Mouse (Mus musculus) urinary bladder, postnatal 14 days (tissue): ENCODE measurements around the gene Mcmbp.
A peak's percentile ranks its signal among the peaks of the same experiment; 100 is the strongest.
"Not testable (repeated sequence)": the region's sequence is repeated elsewhere in the genome, so short reads cannot be mapped to it uniquely, and the experiment has no call there.

ENCODE experiments used
- DNase-seq: peaks from one replicate; pipeline ENCODE4 v3.0.0; 2021; ENCODE audit warnings: low spot score

Gene Mcmbp

GRCm38 (mm10) chr7:128717991-128718390 is 22.3 kb downstream of the Mcmbp start:
- DNase-seq: no peak

GRCm38 (mm10) chr7:128705735-128706134 is 34.6 kb downstream of the Mcmbp start:
- peak; percentile 56 for DNase-seq

- DNase-seq: not testable (repeated sequence)
These were observed 40.3 kb downstream of the Mcmbp start for GRCm38 (mm10) chr7:128699959-128700358.

- no peak for DNase-seq
These were observed 45.4 kb downstream of the Mcmbp start for GRCm38 (mm10) chr7:128694848-128695247.

- DNase-seq: no peak
These were observed 48.1 kb downstream of the Mcmbp start for GRCm38 (mm10) chr7:128692163-128692562.

- no peak for DNase-seq
These were observed 49.5 kb downstream of the Mcmbp start for GRCm38 (mm10) chr7:128690796-128691195.

GRCm38 (mm10) chr7:128690070-128690469 is 50.2 kb downstream of the Mcmbp start:
- DNase-seq: peak; percentile 87

- DNase-seq: no peak
These were observed 50.9 kb downstream of the Mcmbp start for GRCm38 (mm10) chr7:128689347-128689746.

GRCm38 (mm10) chr7:128687821-128688564 is 52.3 kb downstream of the Mcmbp start:
- DNase-seq: peak; percentile 57

GRCm38 (mm10) chr7:128678546-128678945 is 61.7 kb downstream of the Mcmbp start:
- no peak for DNase-seq

- no peak for DNase-seq
These were observed 67.8 kb downstream of the Mcmbp start for GRCm38 (mm10) chr7:128672408-128673010.

- DNase-seq: no peak
These were observed 68.3 kb downstream of the Mcmbp start for GRCm38 (mm10) chr7:128671952-128672351.

GRCm38 (mm10) chr7:128668831-128669230 is 71.5 kb downstream of the Mcmbp start:
- no peak for DNase-seq

- DNase-seq: no peak
These were observed 72.5 kb downstream of the Mcmbp start for GRCm38 (mm10) chr7:128667788-128668187.

GRCm38 (mm10) chr7:128664861-128665377 is 75.4 kb downstream of the Mcmbp start:
- DNase-seq: no peak

GRCm38 (mm10) chr7:128663906-128664305 is 76.4 kb downstream of the Mcmbp start:
- DNase-seq: no peak

- DNase-seq: no peak
These were observed 83.3 kb downstream of the Mcmbp start for GRCm38 (mm10) chr7:128656970-128657369.
